Mouse (Mus musculus) E14TG2a.4 (cell line): Measurements from ENCODE around the gene Map2k7.

ENCODE experiments used
- CTCF ChIP-seq: conservative IDR thresholded peaks from 2 replicates; pipeline ENCODE4 v1.5.1; 2014; ENCODE audit warnings: low read length
- NANOG ChIP-seq: IDR thresholded peaks from 2 replicates; pipeline ENCODE4 v1.6.1; 2014; ENCODE audit warnings: borderline replicate concordance, low read length, mixed read lengths
- POU5F1 ChIP-seq: IDR thresholded peaks from 2 replicates; pipeline ENCODE4 v1.6.1; 2014; ENCODE audit warnings: low read length, borderline replicate concordance

- TF ChIP-seq CTCF (no peak), POU5F1 (no peak), NANOG (no peak)
These were observed 31.6 kb upstream of the Map2k7 start for GRCm38 (mm10) chr8:4207016-4207350.
